Mouse (Mus musculus): Measurements from ENCODE around the gene Crnkl1. TPM values are rescaled to one million over a fixed set of nuclear protein-coding genes. Genes with fewer than 3 reads are reported as not detected.

The Crnkl1 gene
- polyA plus RNA-seq, 1 experiment from 2014 or later, result 20.4 TPM

- H3K27me3 ChIP-seq (replicated peaks; ENCODE audit: control insufficient read depth, insufficient read depth, low read length), result no peaks in the 10 kb centered on the region
- no peak for ATAC-seq
- H3K36me3 ChIP-seq (ENCODE audit: control insufficient read depth, insufficient read depth, low read length), result no peaks in the 10 kb centered on the region
- WGBS, result 85% methylated on average over 7 of the region's 7 CpGs
- no peaks in the 10 kb centered on the region for H3K4me1 ChIP-seq (ENCODE audit: control insufficient read depth, insufficient read depth, low read length)
- H3K4me2 ChIP-seq (ENCODE audit: low read depth, low read length), result no peak overlapping the region
- H3K9ac ChIP-seq (ENCODE audit: low read depth, low read length), result no peak overlapping the region
- no peak overlapping the region for H3K4me3 ChIP-seq (ENCODE audit: low read length)
- no peaks in the 10 kb centered on the region for H3K9me3 ChIP-seq (ENCODE audit: control insufficient read depth, low read length)
- no peak overlapping the region for H3K27ac ChIP-seq (ENCODE audit: low read length)
Observed at GRCm38 (mm10) chr2:145958551-145958950, 23.7 kb upstream of the Crnkl1 start.

- no peak overlapping the region for H3K9ac ChIP-seq (ENCODE audit: low read depth, low read length)
- H3K36me3 ChIP-seq (ENCODE audit: control insufficient read depth, insufficient read depth, low read length), result no peaks in the 10 kb centered on the region
- no peaks in the 10 kb centered on the region for H3K9me3 ChIP-seq (ENCODE audit: control insufficient read depth, low read length)
- no peak overlapping the region for H3K27ac ChIP-seq (ENCODE audit: low read length)
- WGBS, result 80% methylated on average over 6 of the region's 6 CpGs
- no peak overlapping the region for H3K4me2 ChIP-seq (ENCODE audit: low read depth, low read length)
- no peak overlapping the region for H3K4me3 ChIP-seq (ENCODE audit: low read length)
- H3K4me1 ChIP-seq (ENCODE audit: control insufficient read depth, insufficient read depth, low read length), result no peaks in the 10 kb centered on the region
- H3K27me3 ChIP-seq (replicated peaks; ENCODE audit: control insufficient read depth, insufficient read depth, low read length), result no peaks in the 10 kb centered on the region
- no peak for ATAC-seq
Observed at GRCm38 (mm10) chr2:145958097-145958496, 23.3 kb upstream of the Crnkl1 start.

- ATAC-seq, result no peak
- WGBS, result 14% methylated on average over 4 of the region's 4 CpGs
Observed at GRCm38 (mm10) chr2:145957450-145957849, 22.6 kb upstream of the Crnkl1 start.

GRCm38 (mm10) chr2:145956318-145956717 lies 21.5 kb upstream of the Crnkl1 start:
- ATAC-seq, result no peak
- Histone ChIP-seq H3K4me1 (ENCODE audit: control insufficient read depth, insufficient read depth, low read length) (no peaks in the 10 kb centered on the region), H3K4me3 (ENCODE audit: low read length) (no peak overlapping the region), H3K4me2 (ENCODE audit: low read depth, low read length) (no peak overlapping the region), H3K9ac (ENCODE audit: low read depth, low read length) (no peak overlapping the region), H3K27me3 (replicated peaks; ENCODE audit: control insufficient read depth, insufficient read depth, low read length) (no peaks in the 10 kb centered on the region), H3K36me3 (ENCODE audit: control insufficient read depth, insufficient read depth, low read length) (no peaks in the 10 kb centered on the region), H3K27ac (ENCODE audit: low read length) (no peak overlapping the region), H3K9me3 (ENCODE audit: control insufficient read depth, low read length) (no peaks in the 10 kb centered on the region)
- WGBS, result 76% methylated on average over 5 of the region's 5 CpGs

More at GRCm38 (mm10) chr2:145957450-145957849, 22.6 kb upstream of the Crnkl1 start:
- no peaks in the 10 kb centered on the region for H3K4me1 ChIP-seq (ENCODE audit: control insufficient read depth, insufficient read depth, low read length)
- no peak overlapping the region for H3K4me2 ChIP-seq (ENCODE audit: low read depth, low read length)
- H3K27ac ChIP-seq (ENCODE audit: low read length), result no peak overlapping the region
- no peaks in the 10 kb centered on the region for H3K27me3 ChIP-seq (replicated peaks; ENCODE audit: control insufficient read depth, insufficient read depth, low read length)
- H3K9me3 ChIP-seq (ENCODE audit: control insufficient read depth, low read length), result no peaks in the 10 kb centered on the region
- H3K9ac ChIP-seq (ENCODE audit: low read depth, low read length), result no peak overlapping the region
- H3K36me3 ChIP-seq (ENCODE audit: control insufficient read depth, insufficient read depth, low read length), result no peaks in the 10 kb centered on the region
- H3K4me3 ChIP-seq (ENCODE audit: low read length), result no peak overlapping the region

- H3K9me3 ChIP-seq (ENCODE audit: control insufficient read depth, low read length), result no peaks in the 10 kb centered on the region
- H3K27ac ChIP-seq (ENCODE audit: low read length), result no peak overlapping the region
- H3K27me3 ChIP-seq (replicated peaks; ENCODE audit: control insufficient read depth, insufficient read depth, low read length), result no peaks in the 10 kb centered on the region
- no peak overlapping the region for H3K9ac ChIP-seq (ENCODE audit: low read depth, low read length)
- H3K4me1 ChIP-seq (ENCODE audit: control insufficient read depth, insufficient read depth, low read length), result no peaks in the 10 kb centered on the region
- H3K4me2 ChIP-seq (ENCODE audit: low read depth, low read length), result no peak overlapping the region
- no peak for ATAC-seq
- H3K4me3 ChIP-seq (ENCODE audit: low read length), result no peak overlapping the region
- no peaks in the 10 kb centered on the region for H3K36me3 ChIP-seq (ENCODE audit: control insufficient read depth, insufficient read depth, low read length)
- WGBS, result 77% methylated on average over 10 of the region's 10 CpGs
Observed at GRCm38 (mm10) chr2:145955844-145956243, 21.0 kb upstream of the Crnkl1 start.

- no peak overlapping the region for H3K9ac ChIP-seq (ENCODE audit: low read depth, low read length)
- H3K4me3 ChIP-seq (ENCODE audit: low read length), result no peak overlapping the region
- no peaks in the 10 kb centered on the region for H3K36me3 ChIP-seq (ENCODE audit: control insufficient read depth, insufficient read depth, low read length)
- H3K4me2 ChIP-seq (ENCODE audit: low read depth, low read length), result no peak overlapping the region
- no peak overlapping the region for H3K27ac ChIP-seq (ENCODE audit: low read length)
- ATAC-seq, result no peak
- 62% methylated on average over 5 of the region's 5 CpGs for WGBS
- H3K27me3 ChIP-seq (replicated peaks; ENCODE audit: control insufficient read depth, insufficient read depth, low read length), result no peaks in the 10 kb centered on the region
- H3K4me1 ChIP-seq (ENCODE audit: control insufficient read depth, insufficient read depth, low read length), result no peaks in the 10 kb centered on the region
- no peaks in the 10 kb centered on the region for H3K9me3 ChIP-seq (ENCODE audit: control insufficient read depth, low read length)
Observed at GRCm38 (mm10) chr2:145952726-145953125, 17.9 kb upstream of the Crnkl1 start.

GRCm38 (mm10) chr2:145950239-145950638 lies 15.4 kb upstream of the Crnkl1 start:
- Histone ChIP-seq H3K36me3 (ENCODE audit: control insufficient read depth, insufficient read depth, low read length) (no peaks in the 10 kb centered on the region), H3K4me3 (ENCODE audit: low read length) (no peak overlapping the region), H3K4me1 (ENCODE audit: control insufficient read depth, insufficient read depth, low read length) (no peaks in the 10 kb centered on the region), H3K27me3 (replicated peaks; ENCODE audit: control insufficient read depth, insufficient read depth, low read length) (no peaks in the 10 kb centered on the region), H3K9me3 (ENCODE audit: control insufficient read depth, low read length) (no peaks in the 10 kb centered on the region), H3K9ac (ENCODE audit: low read depth, low read length) (no peak overlapping the region), H3K27ac (ENCODE audit: low read length) (no peak overlapping the region), H3K4me2 (ENCODE audit: low read depth, low read length) (no peak overlapping the region)
- WGBS, result 32% methylated on average over 10 of the region's 10 CpGs
- ATAC-seq, result no peak

- no peak for ATAC-seq
- H3K9me3 ChIP-seq (ENCODE audit: control insufficient read depth, low read length), result no peaks in the 10 kb centered on the region
- no peaks in the 10 kb centered on the region for H3K36me3 ChIP-seq (ENCODE audit: control insufficient read depth, insufficient read depth, low read length)
- H3K9ac ChIP-seq (ENCODE audit: low read depth, low read length), result no peak overlapping the region
- H3K4me1 ChIP-seq (ENCODE audit: control insufficient read depth, insufficient read depth, low read length), result no peaks in the 10 kb centered on the region
- no peak overlapping the region for H3K4me2 ChIP-seq (ENCODE audit: low read depth, low read length)
- H3K4me3 ChIP-seq (ENCODE audit: low read length), result no peak overlapping the region
- no peak overlapping the region for H3K27ac ChIP-seq (ENCODE audit: low read length)
- WGBS, result 46% methylated on average over 11 of the region's 11 CpGs
- H3K27me3 ChIP-seq (replicated peaks; ENCODE audit: control insufficient read depth, insufficient read depth, low read length), result no peaks in the 10 kb centered on the region
Observed at GRCm38 (mm10) chr2:145949475-145950068, 14.8 kb upstream of the Crnkl1 start.

GRCm38 (mm10) chr2:145948402-145948954 lies 13.7 kb upstream of the Crnkl1 start:
- H3K4me1 ChIP-seq (ENCODE audit: control insufficient read depth, insufficient read depth, low read length), result no peaks in the 10 kb centered on the region
- no peak for ATAC-seq
- no peaks in the 10 kb centered on the region for H3K27me3 ChIP-seq (replicated peaks; ENCODE audit: control insufficient read depth, insufficient read depth, low read length)
- no peak overlapping the region for H3K4me2 ChIP-seq (ENCODE audit: low read depth, low read length)
- WGBS, result 65% methylated on average over 7 of the region's 7 CpGs
- H3K9me3 ChIP-seq (ENCODE audit: control insufficient read depth, low read length), result no peaks in the 10 kb centered on the region
- H3K4me3 ChIP-seq (ENCODE audit: low read length), result no peak overlapping the region
- no peak overlapping the region for H3K9ac ChIP-seq (ENCODE audit: low read depth, low read length)
- no peak overlapping the region for H3K27ac ChIP-seq (ENCODE audit: low read length)
- no peaks in the 10 kb centered on the region for H3K36me3 ChIP-seq (ENCODE audit: control insufficient read depth, insufficient read depth, low read length)

- WGBS, result 86% methylated on average over 3 of the region's 3 CpGs
- Histone ChIP-seq H3K9me3 (ENCODE audit: control insufficient read depth, low read length) (no peaks in the 10 kb centered on the region), H3K4me2 (ENCODE audit: low read depth, low read length) (no peak overlapping the region), H3K36me3 (ENCODE audit: control insufficient read depth, insufficient read depth, low read length) (no peaks in the 10 kb centered on the region), H3K27me3 (replicated peaks; ENCODE audit: control insufficient read depth, insufficient read depth, low read length) (no peaks in the 10 kb centered on the region), H3K4me1 (ENCODE audit: control insufficient read depth, insufficient read depth, low read length) (no peaks in the 10 kb centered on the region), H3K9ac (ENCODE audit: low read depth, low read length) (no peak overlapping the region), H3K27ac (ENCODE audit: low read length) (no peak overlapping the region), H3K4me3 (ENCODE audit: low read length) (no peak overlapping the region)
- ATAC-seq, result no peak
Observed at GRCm38 (mm10) chr2:145944286-145944685, 9.5 kb upstream of the Crnkl1 start.
